Mouse (Mus musculus) liver, adult 2 months (tissue): ENCODE data around the gene Rnf5. TPM values are rescaled to one million over a fixed set of nuclear protein-coding genes. Genes with fewer than 3 reads are reported as not detected.

Experiments used
- DNase-seq: peaks from one replicate; pipeline ENCODE4 v3.0.0-alpha.2; 2011; ENCODE audit warnings: low read depth, low spot score; ENCODE audit errors: extremely low read depth
- H3K27ac ChIP-seq: fragments of 200-500 bp; replicated peaks from 2 replicates; pipeline ENCODE4 v1.5.1; 2012; ENCODE audit warnings: low read depth, mild to moderate bottlenecking, control low read depth, inconsistent platforms, low read length; ENCODE audit not compliant: insufficient read depth
- H3K27me3 ChIP-seq: fragments of 200-500 bp; 2 replicates; pipeline ENCODE4 v1.6.1; 2012; ENCODE audit warnings: mild to moderate bottlenecking, moderate library complexity, low read length, inconsistent platforms; ENCODE audit not compliant: control insufficient read depth, insufficient read depth
- H3K36me3 ChIP-seq: fragments of 200-500 bp; 2 replicates; pipeline ENCODE4 v1.6.1; 2012; ENCODE audit warnings: low read length, inconsistent platforms; ENCODE audit not compliant: control insufficient read depth, insufficient read depth
- H3K4me1 ChIP-seq: fragments of 200-500 bp; 2 replicates; pipeline ENCODE4 v1.6.1; 2011; ENCODE audit warnings: low read length; ENCODE audit not compliant: control insufficient read depth, insufficient read depth
- H3K4me3 ChIP-seq: fragments of 200-500 bp; 2 replicates; pipeline ENCODE4 v1.5.1; 2011; ENCODE audit warnings: low read depth, mild to moderate bottlenecking, control low read depth, low read length, moderate library complexity; ENCODE audit not compliant: insufficient read depth
- H3K79me2 ChIP-seq: fragments of 200-500 bp; 2 replicates; pipeline ENCODE4 v1.6.1; 2012; ENCODE audit warnings: inconsistent platforms, mild to moderate bottlenecking, low read length, moderate library complexity; ENCODE audit not compliant: control insufficient read depth, insufficient read depth
- H3K9ac ChIP-seq: fragments of 200-500 bp; 2 replicates; pipeline ENCODE4 v1.6.1; 2012; ENCODE audit warnings: low read depth, mild to moderate bottlenecking, control low read depth, inconsistent platforms, low read length
- CTCF ChIP-seq: fragments of 200-500 bp; IDR thresholded peaks from 2 replicates; pipeline ENCODE4 v1.5.1; 2011; ENCODE audit warnings: low read depth, low read length, control low read depth
- POLR2A ChIP-seq: fragments of 200-500 bp; IDR thresholded peaks from 2 replicates; pipeline ENCODE4 v1.6.1; 2011; ENCODE audit warnings: low read length, control low read depth; ENCODE audit not compliant: insufficient read depth; ENCODE audit errors: extremely low read depth
- WGBS: fragments of 180-500 bp; shearing (Covaris S2); methylation state at CpG from one replicate; pipeline ENCODE4 v1.1.7; 2018; 5-methylcytosine and 5-hydroxymethylcytosine counted together
- polyA plus RNA-seq: library from polyadenylated mRNA; depleted of rRNA; stranded (reverse); fragments of >200 nt; gene quantifications from 2 replicates; pipeline ENCODE4 v1.2.3, GENCODE M21; 2012; rRNA removed
- total RNA-seq: library from RNA; depleted of rRNA; stranded (reverse); fragments of >200 nt; gene quantifications from 2 replicates; pipeline ENCODE4 v1.2.3, GENCODE M21; 2014; rRNA removed

Rnf5 gene
- total and polyA plus RNA-seq, 2 experiments, result 23.0 to 155 TPM

DNA sequence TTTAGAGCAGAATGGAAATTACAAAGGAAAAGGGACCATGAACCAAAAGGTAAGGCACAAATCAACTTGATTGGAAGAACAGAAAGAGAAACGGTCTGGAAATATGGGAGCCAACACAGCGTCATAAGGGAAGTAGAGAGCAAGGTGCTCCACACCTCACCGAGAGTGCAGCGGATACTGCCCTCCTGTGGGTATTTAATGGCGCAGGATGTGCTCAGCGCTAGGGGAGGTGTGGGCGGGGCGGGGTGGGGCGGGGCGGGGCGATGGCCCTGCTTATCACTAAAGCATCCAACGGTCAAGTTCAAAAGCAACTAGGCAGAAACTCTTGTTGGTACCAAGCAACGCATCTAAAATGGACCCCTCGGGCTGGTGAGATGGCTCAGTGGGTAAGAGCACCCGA is 43.6 kb downstream of the Rnf5 start:
- 28% methylated on average over 15 of the region's 15 CpGs for WGBS
- Histone ChIP-seq H3K27ac (no peak overlapping the region), H3K36me3 (no peaks in the 10 kb centered on the region), H3K27me3 (no peaks in the 10 kb centered on the region), H3K79me2 (no peaks in the 10 kb centered on the region), H3K4me1 (no peaks in the 10 kb centered on the region), H3K9ac (no peak overlapping the region), H3K4me3 (no peak overlapping the region)
- DNase-seq, result no peak
- TF ChIP-seq POLR2A (no peak), CTCF (no peak)

DNA sequence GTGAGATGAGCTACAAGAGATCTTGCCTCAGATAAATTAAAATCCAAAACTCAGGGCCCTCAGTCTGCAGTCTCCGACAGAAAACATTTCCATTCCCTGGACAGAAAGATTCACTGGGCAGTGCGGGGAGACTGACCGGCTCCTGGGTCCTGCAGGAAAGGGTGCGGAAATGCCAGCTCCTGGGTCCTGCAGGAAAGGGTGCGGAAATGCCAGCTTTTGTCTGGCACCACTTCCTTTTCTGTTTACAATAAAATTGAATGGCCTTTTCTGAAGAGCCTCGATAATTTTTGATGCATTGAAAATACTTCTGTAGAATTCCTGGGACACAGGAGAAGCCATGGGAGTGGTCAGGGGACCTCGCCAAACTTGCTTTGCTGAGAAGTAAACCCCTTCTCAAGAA is 44.4 kb downstream of the Rnf5 start:
- no peak overlapping the region for H3K27ac ChIP-seq
- no peak for TF ChIP-seq CTCF
- TF ChIP-seq POLR2A, result no peak

DNA sequence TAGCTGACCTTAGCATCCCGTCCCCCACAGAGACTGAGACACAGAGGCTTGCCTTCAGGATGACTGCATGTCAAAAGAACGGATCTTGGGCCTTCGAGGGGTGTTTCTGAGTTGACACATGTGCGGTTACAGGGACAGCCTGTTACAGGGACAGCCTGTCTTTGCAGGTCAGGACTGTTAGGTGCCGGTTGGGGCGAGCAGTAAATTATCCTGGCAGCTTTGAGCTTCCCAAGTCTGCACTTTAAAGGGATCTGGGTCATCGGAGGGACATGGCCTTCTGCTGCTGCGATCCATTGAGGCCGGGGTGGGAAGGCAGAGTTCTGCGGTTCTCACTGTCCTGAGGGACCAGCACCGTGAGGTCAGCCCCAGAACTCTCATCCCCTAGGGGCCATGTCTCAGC is 46.1 kb downstream of the Rnf5 start:
- WGBS, result 84% methylated on average over 11 of the region's 11 CpGs
- H3K27ac ChIP-seq, result no peak overlapping the region
- H3K4me1 ChIP-seq, result no peaks in the 10 kb centered on the region
- no peak for TF ChIP-seq POLR2A
- TF ChIP-seq CTCF, result no peak
- H3K9ac ChIP-seq, result no peak overlapping the region
- no peaks in the 10 kb centered on the region for H3K27me3 ChIP-seq
- H3K79me2 ChIP-seq, result no peaks in the 10 kb centered on the region
- DNase-seq, result no peak
- no peak overlapping the region for H3K4me3 ChIP-seq
- H3K36me3 ChIP-seq, result no peaks in the 10 kb centered on the region

More for the DNA sequence above, 44.4 kb downstream of the Rnf5 start:
- Histone ChIP-seq H3K4me3 (no peak overlapping the region), H3K27me3 (no peaks in the 10 kb centered on the region), H3K79me2 (no peaks in the 10 kb centered on the region), H3K4me1 (no peaks in the 10 kb centered on the region), H3K9ac (no peak overlapping the region), H3K36me3 (no peaks in the 10 kb centered on the region)
- no peak for DNase-seq
- 88% methylated on average over 7 of the region's 7 CpGs for WGBS

DNA sequence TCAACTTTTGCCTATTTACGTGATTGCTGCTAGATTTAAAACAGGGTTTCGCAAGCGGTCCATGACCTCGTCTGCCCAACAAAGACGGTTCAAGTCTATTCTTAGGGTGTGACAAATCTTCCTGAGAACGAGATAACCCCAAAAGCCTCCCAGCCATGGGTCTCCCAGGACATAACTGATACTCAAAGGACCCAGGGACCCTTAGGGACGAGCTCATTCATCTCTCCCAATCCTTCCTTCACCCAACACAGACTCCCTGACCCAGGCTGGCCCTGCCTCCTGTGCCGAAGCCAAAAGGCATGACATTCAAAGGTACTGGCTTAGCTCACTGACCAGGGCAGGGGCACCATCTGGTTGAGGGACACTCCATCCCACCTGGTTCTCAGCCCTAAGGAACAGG is 47.1 kb downstream of the Rnf5 start:
- no peak overlapping the region for H3K9ac ChIP-seq
- TF ChIP-seq POLR2A (no peak), CTCF (no peak)
- H3K36me3 ChIP-seq, result no peaks in the 10 kb centered on the region
- WGBS, result 56% methylated on average over 8 of the region's 8 CpGs
- no peaks in the 10 kb centered on the region for H3K4me1 ChIP-seq
- no peak for DNase-seq
- H3K4me3 ChIP-seq, result no peak overlapping the region
- no peaks in the 10 kb centered on the region for H3K27me3 ChIP-seq
- no peak overlapping the region for H3K27ac ChIP-seq
- no peaks in the 10 kb centered on the region for H3K79me2 ChIP-seq

DNA sequence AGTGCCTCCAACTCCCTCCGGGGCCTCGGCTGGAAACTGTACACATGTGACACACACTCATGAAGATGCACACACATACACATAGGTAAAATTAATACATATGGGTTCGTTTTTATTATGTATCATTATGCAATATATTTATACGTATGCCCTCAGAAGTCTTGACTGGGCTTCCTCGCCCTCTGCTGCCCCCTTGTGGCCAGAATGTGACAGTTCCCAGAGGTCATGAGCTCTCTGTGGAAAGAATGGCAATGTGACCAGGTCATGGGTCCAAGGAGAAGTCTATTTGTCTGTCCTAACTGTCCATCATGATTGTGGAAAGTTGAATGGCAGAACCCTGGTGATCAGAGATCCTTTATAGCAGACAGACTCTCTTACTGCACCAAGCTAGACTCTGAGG is 48.0 kb downstream of the Rnf5 start:
- H3K79me2 ChIP-seq, result no peaks in the 10 kb centered on the region
- no peak overlapping the region for H3K4me3 ChIP-seq
- H3K36me3 ChIP-seq, result no peaks in the 10 kb centered on the region
- H3K27ac ChIP-seq, result no peak overlapping the region
- WGBS, result 17% methylated on average over 5 of the region's 5 CpGs
- no peaks in the 10 kb centered on the region for H3K4me1 ChIP-seq
- TF ChIP-seq CTCF, result peak; percentile 94
- no peak for TF ChIP-seq POLR2A
- H3K9ac ChIP-seq, result no peak overlapping the region
- no peaks in the 10 kb centered on the region for H3K27me3 ChIP-seq
- DNase-seq, result peak; percentile 59

Other genes with a start within 250 kb of the Rnf5 start
- 0.09 TPM in 1 of 2 replicates, not detected in the other for gene Btnl2, start 248.9 kb downstream of the Rnf5 start, total RNA-seq
- 0.05 TPM in 1 of 2 replicates, not detected in the other for gene Btnl2, start 248.9 kb downstream of the Rnf5 start, polyA plus RNA-seq
- gene Btnl1, start 226.6 kb downstream of the Rnf5 start, total RNA-seq, result not detected in 2 replicates
- gene Btnl1, start 226.6 kb downstream of the Rnf5 start, polyA plus RNA-seq, result not detected in 2 replicates
- not detected in 2 replicates for gene BC051142, start 204.9 kb downstream of the Rnf5 start, total RNA-seq
- gene BC051142, start 204.9 kb downstream of the Rnf5 start, polyA plus RNA-seq, result 0.06 TPM in 1 of 2 replicates, not detected in the other
- gene Btnl4, start 126.4 kb downstream of the Rnf5 start, total RNA-seq, result 0.09 TPM in 1 of 2 replicates, not detected in the other
- gene Btnl4, start 126.4 kb downstream of the Rnf5 start, polyA plus RNA-seq, result not detected in 2 replicates
- 0.07 TPM in 1 of 2 replicates, not detected in the other for gene Btnl6, start 86.3 kb downstream of the Rnf5 start, total RNA-seq
- gene Btnl6, start 86.3 kb downstream of the Rnf5 start, polyA plus RNA-seq, result not detected in 2 replicates
- 0.83 and 2.6 TPM in 2 replicates for gene Notch4, start 39.4 kb downstream of the Rnf5 start, total RNA-seq
- 1.8 and 3.4 TPM in 2 replicates for gene Notch4, start 39.4 kb downstream of the Rnf5 start, polyA plus RNA-seq
- gene Gpsm3, start 13.9 kb downstream of the Rnf5 start, total RNA-seq, result 0.65 and 0.94 TPM in 2 replicates
- gene Gpsm3, start 13.9 kb downstream of the Rnf5 start, polyA plus RNA-seq, result 2.5 and 3.4 TPM in 2 replicates
- 10.9 and 17.1 TPM in 2 replicates for gene Pbx2, start 12.4 kb downstream of the Rnf5 start, total RNA-seq
- 19.5 and 21.1 TPM in 2 replicates for gene Pbx2, start 12.4 kb downstream of the Rnf5 start, polyA plus RNA-seq
- 0.07 and 0.09 TPM in 2 replicates for gene Ager, start 5.8 kb downstream of the Rnf5 start, total RNA-seq
- 0.21 and 0.29 TPM in 2 replicates for gene Ager, start 5.8 kb downstream of the Rnf5 start, polyA plus RNA-seq
- gene Agpat1, start 572 bp upstream of the Rnf5 start, total RNA-seq, result 4.3 and 4.8 TPM in 2 replicates
- gene Agpat1, start 572 bp upstream of the Rnf5 start, polyA plus RNA-seq, result 31.8 and 40.5 TPM in 2 replicates
- 0.37 and 0.60 TPM in 2 replicates for gene Egfl8, start 12.3 kb upstream of the Rnf5 start, total RNA-seq
- 0.82 and 1.2 TPM in 2 replicates for gene Egfl8, start 12.3 kb upstream of the Rnf5 start, polyA plus RNA-seq
- gene Ppt2, start 24.8 kb upstream of the Rnf5 start, total RNA-seq, result 22.5 and 28.5 TPM in 2 replicates
- gene Ppt2, start 24.8 kb upstream of the Rnf5 start, polyA plus RNA-seq, result 38.5 and 46.7 TPM in 2 replicates
- gene Prrt1, start 25.8 kb upstream of the Rnf5 start, total RNA-seq, result not detected in 2 replicates
- gene Prrt1, start 25.8 kb upstream of the Rnf5 start, polyA plus RNA-seq, result 0.32 and 0.39 TPM in 2 replicates
- 4.2 and 5.3 TPM in 2 replicates for gene Fkbpl, start 41.1 kb upstream of the Rnf5 start, total RNA-seq
- 2.0 and 3.0 TPM in 2 replicates for gene Fkbpl, start 41.1 kb upstream of the Rnf5 start, polyA plus RNA-seq
- gene Atf6b, start 43.5 kb upstream of the Rnf5 start, total RNA-seq, result 4.4 and 6.6 TPM in 2 replicates
- 29.8 and 34.6 TPM in 2 replicates for gene Atf6b, start 43.5 kb upstream of the Rnf5 start, polyA plus RNA-seq
- gene Tnxb, start 66.8 kb upstream of the Rnf5 start, total RNA-seq, result 3.6 and 5.6 TPM in 2 replicates
- 2.4 and 3.5 TPM in 2 replicates for gene Tnxb, start 66.8 kb upstream of the Rnf5 start, polyA plus RNA-seq
- 421 and 487 TPM in 2 replicates for gene C4b, start 140.2 kb upstream of the Rnf5 start, total RNA-seq
- 561 and 742 TPM in 2 replicates for gene C4b, start 140.2 kb upstream of the Rnf5 start, polyA plus RNA-seq
- 0.18 and 12.8 TPM in 2 replicates for gene Cyp21a1, start 200.9 kb upstream of the Rnf5 start, total RNA-seq
- 0.10 TPM in 1 of 2 replicates, not detected in the other for gene Cyp21a1, start 200.9 kb upstream of the Rnf5 start, polyA plus RNA-seq
- gene Stk19, start 233.3 kb upstream of the Rnf5 start, total RNA-seq, result 7.6 and 7.9 TPM in 2 replicates
- gene Stk19, start 233.3 kb upstream of the Rnf5 start, polyA plus RNA-seq, result 16.6 and 19.8 TPM in 2 replicates
- gene Dxo, start 233.3 kb upstream of the Rnf5 start, total RNA-seq, result 9.7 and 12.8 TPM in 2 replicates
- 26.3 and 36.6 TPM in 2 replicates for gene Dxo, start 233.3 kb upstream of the Rnf5 start, polyA plus RNA-seq
- 32.0 and 39.4 TPM in 2 replicates for gene Skiv2l, start 246.5 kb upstream of the Rnf5 start, total RNA-seq
- gene Skiv2l, start 246.5 kb upstream of the Rnf5 start, polyA plus RNA-seq, result 51.1 and 61.7 TPM in 2 replicates
- gene Nelfe, start 246.7 kb upstream of the Rnf5 start, total RNA-seq, result 21.9 and 22.0 TPM in 2 replicates
- 14.9 and 17.1 TPM in 2 replicates for gene Nelfe, start 246.7 kb upstream of the Rnf5 start, polyA plus RNA-seq